Mouse (Mus musculus) MEL (cell line): Measurements from ENCODE around the gene Eef1a2. TPM values are rescaled to one million over a fixed set of nuclear protein-coding genes. Genes with fewer than 3 reads are reported as not detected.

ENCODE experiments used
- DNase-seq: peaks from one replicate; pipeline ENCODE4 v3.0.0; 2011; ENCODE audit warnings: low read depth, low spot score
- H3K27ac ChIP-seq: 2 replicates; pipeline ENCODE4 v1.5.1; 2012; ENCODE audit warnings: low read depth, mild to moderate bottlenecking, control low read depth, low read length, moderate library complexity; ENCODE audit not compliant: control insufficient read depth
- H3K27me3 ChIP-seq, 2 experiments: fragments of 150-350 bp in 1 of 2; sonication (generic) in 1 of 2; 2 replicates each; pipeline ENCODE4 v1.6.1; 2012; ENCODE audit warnings: low read length in 2 of 2, mild to moderate bottlenecking in 2 of 2, improper control_type of control experiment in 1 of 2, moderate library complexity in 1 of 2; ENCODE audit not compliant: insufficient read depth in 2 of 2, control insufficient read depth in 1 of 2
- H3K36me3 ChIP-seq, 2 experiments: 2 replicates each; pipeline ENCODE4 v1.6.1; 2012 to 2014; ENCODE audit warnings: low read length in 2 of 2, improper control_type of control experiment in 1 of 2, inconsistent platforms in 1 of 2, mild to moderate bottlenecking in 1 of 2; ENCODE audit not compliant: insufficient read depth in 2 of 2, control insufficient read depth in 1 of 2
- H3K4me1 ChIP-seq, 2 experiments: fragments of 150-350 bp in 1 of 2; sonication (generic) in 1 of 2; 2 replicates each; pipeline ENCODE4 v1.6.1; 2012; ENCODE audit warnings: low read length in 2 of 2, improper control_type of control experiment in 1 of 2, mild to moderate bottlenecking in 1 of 2; ENCODE audit not compliant: insufficient read depth in 2 of 2, control insufficient read depth in 1 of 2
- H3K4me3 ChIP-seq, 2 experiments: fragments of 150-350 bp in 1 of 2; sonication (generic) in 1 of 2; 2 replicates each; pipeline ENCODE4 v1.5.1; 2012; ENCODE audit warnings: low read depth in 2 of 2, low read length in 2 of 2, mild to moderate bottlenecking in 2 of 2, moderate library complexity in 2 of 2, control low read depth in 1 of 2, improper control_type of control experiment in 1 of 2; ENCODE audit not compliant: control insufficient read depth in 1 of 2, insufficient read depth in 1 of 2
- H3K79me2 ChIP-seq: 2 replicates; pipeline ENCODE4 v1.6.1; 2012; ENCODE audit warnings: mild to moderate bottlenecking, low read length, moderate library complexity; ENCODE audit not compliant: control insufficient read depth, poor library complexity, insufficient read depth
- H3K9ac ChIP-seq: 2 replicates; pipeline ENCODE4 v1.6.1; 2012; ENCODE audit warnings: low read depth, mild to moderate bottlenecking, control low read depth, low read length, moderate library complexity; ENCODE audit not compliant: control insufficient read depth, poor library complexity, severe bottlenecking
- H3K9me3 ChIP-seq: fragments of 150-350 bp; sonication (generic); replicated peaks from 2 replicates; pipeline ENCODE4 v1.6.1; 2012; ENCODE audit warnings: mild to moderate bottlenecking, low read length, improper control_type of control experiment, moderate library complexity; ENCODE audit not compliant: insufficient read depth
- ELF1 ChIP-seq: IDR thresholded peaks from 2 replicates; pipeline ENCODE4 v1.6.1; 2014; ENCODE audit warnings: low read depth, mild to moderate bottlenecking, inconsistent platforms, low read length, improper control_type of control experiment, moderate library complexity
- ETS1 ChIP-seq: IDR thresholded peaks from 2 replicates; pipeline ENCODE4 v1.6.1; 2012; ENCODE audit warnings: low read depth, mild to moderate bottlenecking, inconsistent platforms, low read length, improper control_type of control experiment, moderate library complexity
- GABPA ChIP-seq: IDR thresholded peaks from 2 replicates; pipeline ENCODE4 v1.6.1; 2012; ENCODE audit warnings: low read depth, mild to moderate bottlenecking, inconsistent platforms, low read length, improper control_type of control experiment, moderate library complexity
- GATA1 ChIP-seq: IDR thresholded peaks from 2 replicates; pipeline ENCODE4 v1.6.1; 2011; ENCODE audit warnings: low read depth, low read length, improper control_type of control experiment
- HCFC1 ChIP-seq: IDR thresholded peaks from 2 replicates; pipeline ENCODE4 v1.6.1; 2012; ENCODE audit warnings: low read depth, mild to moderate bottlenecking, inconsistent platforms, low read length, improper control_type of control experiment, moderate library complexity
- JUND ChIP-seq: IDR thresholded peaks from 2 replicates; pipeline ENCODE4 v1.6.1; 2011; ENCODE audit warnings: low read depth, mild to moderate bottlenecking, improper control_type of control experiment, low read length
- KAT2A ChIP-seq: conservative IDR thresholded peaks from 2 replicates; pipeline ENCODE4 v1.6.1; 2012; ENCODE audit warnings: low read depth, low read length, improper control_type of control experiment, inconsistent platforms
- MAX ChIP-seq: IDR thresholded peaks from 2 replicates; pipeline ENCODE4 v1.6.1; 2011; ENCODE audit warnings: low read length, improper control_type of control experiment
- MEF2A ChIP-seq: IDR thresholded peaks from 2 replicates; pipeline ENCODE4 v1.6.1; 2014; ENCODE audit warnings: low read depth, mild to moderate bottlenecking, inconsistent platforms, low read length, improper control_type of control experiment; ENCODE audit not compliant: poor library complexity, insufficient replicate concordance, severe bottlenecking; ENCODE audit errors: extremely low read depth
- MYC ChIP-seq: IDR thresholded peaks from 2 replicates; pipeline ENCODE4 v1.6.1; 2011; ENCODE audit warnings: low read depth, mild to moderate bottlenecking, low read length, improper control_type of control experiment, moderate library complexity
- NELFE ChIP-seq: IDR thresholded peaks from 2 replicates; pipeline ENCODE4 v1.6.1; 2011; ENCODE audit warnings: low read depth, low read length, improper control_type of control experiment
- NRF1 ChIP-seq: IDR thresholded peaks from 2 replicates; pipeline ENCODE4 v1.6.1; 2014; ENCODE audit warnings: low read depth, mild to moderate bottlenecking, inconsistent platforms, low read length, improper control_type of control experiment, moderate library complexity; ENCODE audit not compliant: poor library complexity, insufficient read depth, severe bottlenecking
- POLR2A ChIP-seq, 2 experiments: IDR thresholded peaks; 2 replicates each; pipeline ENCODE4 v1.6.1; 2011 to 2012; ENCODE audit warnings: low read length in 2 of 2, mild to moderate bottlenecking in 2 of 2, control low read depth in 1 of 2, improper control_type of control experiment in 1 of 2, low read depth in 1 of 2, moderate library complexity in 1 of 2; ENCODE audit not compliant: control insufficient read depth in 1 of 2, insufficient read depth in 1 of 2, poor library complexity in 1 of 2
- POLR2AphosphoS2 ChIP-seq: IDR thresholded peaks from 2 replicates; pipeline ENCODE4 v1.6.1; 2011; ENCODE audit warnings: low read length, improper control_type of control experiment
- POLR2AphosphoS5 ChIP-seq: IDR thresholded peaks from 2 replicates; pipeline ENCODE4 v1.6.1; 2012; ENCODE audit warnings: low read depth, borderline replicate concordance, mild to moderate bottlenecking, inconsistent platforms, low read length, moderate library complexity, mixed read lengths
- SIN3A ChIP-seq: IDR thresholded peaks from 2 replicates; pipeline ENCODE4 v1.6.1; 2012; ENCODE audit warnings: low read length, improper control_type of control experiment, inconsistent platforms
- TBP ChIP-seq: IDR thresholded peaks from 2 replicates; pipeline ENCODE4 v1.8.0; 2011; ENCODE audit warnings: low read depth, low read length, improper control_type of control experiment
- TCF12 ChIP-seq: IDR thresholded peaks from 2 replicates; pipeline ENCODE4 v1.6.1; 2014; ENCODE audit warnings: low read depth, mild to moderate bottlenecking, inconsistent platforms, low read length, improper control_type of control experiment, moderate library complexity
- UBTF ChIP-seq: IDR thresholded peaks from 2 replicates; pipeline ENCODE4 v1.6.1; 2012; ENCODE audit warnings: low read depth, mild to moderate bottlenecking, inconsistent platforms, low read length, improper control_type of control experiment, moderate library complexity, borderline replicate concordance; ENCODE audit not compliant: insufficient read depth
- ZNF384 ChIP-seq: IDR thresholded peaks from 2 replicates; pipeline ENCODE4 v1.6.1; 2012; ENCODE audit warnings: low read depth, mild to moderate bottlenecking, inconsistent platforms, low read length, improper control_type of control experiment
- polyA plus RNA-seq, 2 experiments: library from polyadenylated mRNA; stranded (reverse) in 1 of 2; unstranded in 1 of 2; fragments of >175 nt in 1 of 2; fragments of >200 nt in 1 of 2; gene quantifications; 2 replicates each; pipeline versions ENCODE4 v1.2.1 to v1.2.4; 2012; ENCODE audit warnings: low replicate concordance in 2 of 2, low read depth in 1 of 2; ENCODE audit not compliant: insufficient read length in 2 of 2, insufficient read depth in 1 of 2, missing spikeins in 1 of 2
- total RNA-seq: library from RNA; depleted of rRNA; stranded (reverse); fragments of 300-350 nt; gene quantifications from 2 replicates; pipeline ENCODE4 v1.2.3, GENCODE M21; 2012

Gene Eef1a2
- total and polyA plus RNA-seq, 3 experiments = not detected

GRCm38 (mm10) chr2:181178015-181178414 is 21.2 kb upstream of the Eef1a2 start:
- peak; percentile 48 for DNase-seq
- TF ChIP-seq TCF12 = no peak
- TF ChIP-seq ZNF384 = peak; percentile 87
- TF ChIP-seq POLR2AphosphoS5 = no peak
- TF ChIP-seq HCFC1 = 0 out of 2 replicates have a peak, but pooled peaks have one; percentile 12
- TF ChIP-seq ELF1 = peak; percentile 64
- TF ChIP-seq GABPA = no peak
- TF ChIP-seq MYC = no peak
- TF ChIP-seq POLR2A (IDR thresholded peaks at IDR 0.05; ENCODE audit: control insufficient read depth in 1 of 2, insufficient read depth in 1 of 2, low read depth in 1 of 2, low read length in 2 of 2, poor library complexity in 1 of 2) = peak in 1 of 2 experiments; percentile 28; a peak in 1 of 4 replicates
- no peak for TF ChIP-seq SIN3A
- TF ChIP-seq UBTF = no peak
- TF ChIP-seq NRF1 = no peak
- no peak overlapping the region for H3K27ac ChIP-seq

GRCm38 (mm10) chr2:181174646-181175045 is 17.8 kb upstream of the Eef1a2 start:
- TF ChIP-seq ETS1 = no peak
- no peak for TF ChIP-seq MAX
- no peak for TF ChIP-seq POLR2AphosphoS5
- TF ChIP-seq GATA1 = no peak
- TF ChIP-seq NRF1 = no peak
- no peak for TF ChIP-seq NELFE
- TF ChIP-seq ZNF384 = no peak
- no peak for TF ChIP-seq TCF12
- no peak for TF ChIP-seq UBTF
- TF ChIP-seq TBP = no peak
- TF ChIP-seq POLR2AphosphoS2 = no peak
- no peak for TF ChIP-seq MEF2A
- TF ChIP-seq KAT2A = no peak
- no peak for TF ChIP-seq POLR2A (IDR thresholded peaks at IDR 0.05; ENCODE audit: control insufficient read depth in 1 of 2, insufficient read depth in 1 of 2, low read depth in 1 of 2, low read length in 2 of 2, poor library complexity in 1 of 2)
- no peak for TF ChIP-seq JUND
- no peak for TF ChIP-seq MYC
- H3K9ac ChIP-seq = no peak overlapping the region
- H3K9me3 ChIP-seq = no peaks in the 10 kb centered on the region
- no peaks in the 10 kb centered on the region for H3K4me1 ChIP-seq
- DNase-seq = no peak
- H3K36me3 ChIP-seq = peaks cover 0 to 5% of the 10 kb centered on the region in 2 experiments; a peak in 1 of 4 replicates
- no peaks in the 10 kb centered on the region; a peak in 1 of 4 replicates for H3K27me3 ChIP-seq
- no peaks in the 10 kb centered on the region for H3K79me2 ChIP-seq
- no peak overlapping the region for H3K27ac ChIP-seq
- no peak overlapping the region for H3K4me3 ChIP-seq

More at GRCm38 (mm10) chr2:181178015-181178414, 21.2 kb upstream of the Eef1a2 start:
- Histone ChIP-seq H3K4me3 (peak overlapping the region; percentile 18 to 21; a peak in 1 of 4 replicates), H3K4me1 (no peaks in the 10 kb centered on the region), H3K9ac (no peak overlapping the region), H3K79me2 (no peaks in the 10 kb centered on the region), H3K27me3 (no peaks in the 10 kb centered on the region; a peak in 1 of 4 replicates), H3K36me3 (peaks cover 0 to 5% of the 10 kb centered on the region in 2 experiments; a peak in 1 of 4 replicates), H3K9me3 (no peaks in the 10 kb centered on the region)
